Mouse (Mus musculus) MEL (cell line): Measurements from ENCODE around the gene Gm49358. TPM values are rescaled to one million over a fixed set of nuclear protein-coding genes. Genes with fewer than 3 reads are reported as not detected.

Experiments
- DNase-seq: peaks from one replicate; pipeline ENCODE4 v3.0.0; 2011; ENCODE audit warnings: low read depth, low spot score
- H3K27ac ChIP-seq: 2 replicates; pipeline ENCODE4 v1.5.1; 2012; ENCODE audit warnings: low read depth, mild to moderate bottlenecking, control low read depth, low read length, moderate library complexity; ENCODE audit not compliant: control insufficient read depth
- H3K27me3 ChIP-seq, 2 experiments: fragments of 150-350 bp in 1 of 2; sonication (generic) in 1 of 2; 2 replicates each; pipeline ENCODE4 v1.6.1; 2012; ENCODE audit warnings: low read length in 2 of 2, mild to moderate bottlenecking in 2 of 2, improper control_type of control experiment in 1 of 2, moderate library complexity in 1 of 2; ENCODE audit not compliant: insufficient read depth in 2 of 2, control insufficient read depth in 1 of 2
- H3K36me3 ChIP-seq, 2 experiments: 2 replicates each; pipeline ENCODE4 v1.6.1; 2012 to 2014; ENCODE audit warnings: low read length in 2 of 2, improper control_type of control experiment in 1 of 2, inconsistent platforms in 1 of 2, mild to moderate bottlenecking in 1 of 2; ENCODE audit not compliant: insufficient read depth in 2 of 2, control insufficient read depth in 1 of 2
- H3K4me1 ChIP-seq, 2 experiments: fragments of 150-350 bp in 1 of 2; sonication (generic) in 1 of 2; 2 replicates each; pipeline ENCODE4 v1.6.1; 2012; ENCODE audit warnings: low read length in 2 of 2, improper control_type of control experiment in 1 of 2, mild to moderate bottlenecking in 1 of 2; ENCODE audit not compliant: insufficient read depth in 2 of 2, control insufficient read depth in 1 of 2
- H3K4me3 ChIP-seq, 2 experiments: fragments of 150-350 bp in 1 of 2; sonication (generic) in 1 of 2; 2 replicates each; pipeline ENCODE4 v1.5.1; 2012; ENCODE audit warnings: low read depth in 2 of 2, low read length in 2 of 2, mild to moderate bottlenecking in 2 of 2, moderate library complexity in 2 of 2, control low read depth in 1 of 2, improper control_type of control experiment in 1 of 2; ENCODE audit not compliant: control insufficient read depth in 1 of 2, insufficient read depth in 1 of 2
- H3K79me2 ChIP-seq: 2 replicates; pipeline ENCODE4 v1.6.1; 2012; ENCODE audit warnings: mild to moderate bottlenecking, low read length, moderate library complexity; ENCODE audit not compliant: control insufficient read depth, poor library complexity, insufficient read depth
- H3K9ac ChIP-seq: 2 replicates; pipeline ENCODE4 v1.6.1; 2012; ENCODE audit warnings: low read depth, mild to moderate bottlenecking, control low read depth, low read length, moderate library complexity; ENCODE audit not compliant: control insufficient read depth, poor library complexity, severe bottlenecking
- H3K9me3 ChIP-seq: fragments of 150-350 bp; sonication (generic); replicated peaks from 2 replicates; pipeline ENCODE4 v1.6.1; 2012; ENCODE audit warnings: mild to moderate bottlenecking, low read length, improper control_type of control experiment, moderate library complexity; ENCODE audit not compliant: insufficient read depth
- CHD1 ChIP-seq: IDR thresholded peaks from 2 replicates; pipeline ENCODE4 v1.6.1; 2012; ENCODE audit warnings: low read depth, mild to moderate bottlenecking, inconsistent platforms, low read length, improper control_type of control experiment
- CHD2 ChIP-seq: IDR thresholded peaks from 2 replicates; pipeline ENCODE4 v1.6.1; 2011; ENCODE audit warnings: low read length, improper control_type of control experiment
- ELF1 ChIP-seq: IDR thresholded peaks from 2 replicates; pipeline ENCODE4 v1.6.1; 2014; ENCODE audit warnings: low read depth, mild to moderate bottlenecking, inconsistent platforms, low read length, improper control_type of control experiment, moderate library complexity
- ETS1 ChIP-seq: IDR thresholded peaks from 2 replicates; pipeline ENCODE4 v1.6.1; 2012; ENCODE audit warnings: low read depth, mild to moderate bottlenecking, inconsistent platforms, low read length, improper control_type of control experiment, moderate library complexity
- GABPA ChIP-seq: IDR thresholded peaks from 2 replicates; pipeline ENCODE4 v1.6.1; 2012; ENCODE audit warnings: low read depth, mild to moderate bottlenecking, inconsistent platforms, low read length, improper control_type of control experiment, moderate library complexity
- HCFC1 ChIP-seq: IDR thresholded peaks from 2 replicates; pipeline ENCODE4 v1.6.1; 2012; ENCODE audit warnings: low read depth, mild to moderate bottlenecking, inconsistent platforms, low read length, improper control_type of control experiment, moderate library complexity
- KAT2A ChIP-seq: conservative IDR thresholded peaks from 2 replicates; pipeline ENCODE4 v1.6.1; 2012; ENCODE audit warnings: low read depth, low read length, improper control_type of control experiment, inconsistent platforms
- MAFK ChIP-seq: IDR thresholded peaks from 2 replicates; pipeline ENCODE4 v1.6.1; 2011; ENCODE audit warnings: low read depth, mild to moderate bottlenecking, low read length, improper control_type of control experiment, borderline replicate concordance
- MAZ ChIP-seq: IDR thresholded peaks from 2 replicates; pipeline ENCODE4 v1.6.1; 2012; ENCODE audit warnings: low read depth, mild to moderate bottlenecking, inconsistent platforms, low read length, improper control_type of control experiment
- MYC ChIP-seq: IDR thresholded peaks from 2 replicates; pipeline ENCODE4 v1.6.1; 2011; ENCODE audit warnings: low read depth, mild to moderate bottlenecking, low read length, improper control_type of control experiment, moderate library complexity
- NELFE ChIP-seq: IDR thresholded peaks from 2 replicates; pipeline ENCODE4 v1.6.1; 2011; ENCODE audit warnings: low read depth, low read length, improper control_type of control experiment
- POLR2A ChIP-seq, 2 experiments: IDR thresholded peaks; 2 replicates each; pipeline ENCODE4 v1.6.1; 2011 to 2012; ENCODE audit warnings: low read length in 2 of 2, mild to moderate bottlenecking in 2 of 2, control low read depth in 1 of 2, improper control_type of control experiment in 1 of 2, low read depth in 1 of 2, moderate library complexity in 1 of 2; ENCODE audit not compliant: control insufficient read depth in 1 of 2, insufficient read depth in 1 of 2, poor library complexity in 1 of 2
- POLR2AphosphoS2 ChIP-seq: IDR thresholded peaks from 2 replicates; pipeline ENCODE4 v1.6.1; 2011; ENCODE audit warnings: low read length, improper control_type of control experiment
- RCOR1 ChIP-seq: IDR thresholded peaks from 2 replicates; pipeline ENCODE4 v1.6.1; 2012; ENCODE audit warnings: low read depth, mild to moderate bottlenecking, inconsistent platforms, low read length, improper control_type of control experiment
- SMC3 ChIP-seq: IDR thresholded peaks from 2 replicates; pipeline ENCODE4 v1.6.1; 2011; ENCODE audit warnings: low read depth, low read length, improper control_type of control experiment
- TAL1 ChIP-seq: IDR thresholded peaks from 2 replicates; pipeline ENCODE4 v1.6.1; 2012; ENCODE audit warnings: mild to moderate bottlenecking, inconsistent platforms, low read length, moderate library complexity, mixed read lengths
- TBP ChIP-seq: IDR thresholded peaks from 2 replicates; pipeline ENCODE4 v1.8.0; 2011; ENCODE audit warnings: low read depth, low read length, improper control_type of control experiment
- UBTF ChIP-seq: IDR thresholded peaks from 2 replicates; pipeline ENCODE4 v1.6.1; 2012; ENCODE audit warnings: low read depth, mild to moderate bottlenecking, inconsistent platforms, low read length, improper control_type of control experiment, moderate library complexity, borderline replicate concordance; ENCODE audit not compliant: insufficient read depth
- USF1 ChIP-seq: IDR thresholded peaks from 2 replicates; pipeline ENCODE4 v1.6.1; 2014; ENCODE audit warnings: low read depth, mild to moderate bottlenecking, inconsistent platforms, low read length, improper control_type of control experiment, moderate library complexity
- ZC3H11A ChIP-seq: IDR thresholded peaks from 2 replicates; pipeline ENCODE4 v1.6.1; 2012; ENCODE audit warnings: low read depth, mild to moderate bottlenecking, inconsistent platforms, low read length, improper control_type of control experiment
- polyA plus RNA-seq, 2 experiments: library from polyadenylated mRNA; stranded (reverse) in 1 of 2; unstranded in 1 of 2; fragments of >175 nt in 1 of 2; fragments of >200 nt in 1 of 2; gene quantifications; 2 replicates each; pipeline versions ENCODE4 v1.2.1 to v1.2.4; 2012; ENCODE audit warnings: low replicate concordance in 2 of 2, low read depth in 1 of 2; ENCODE audit not compliant: insufficient read length in 2 of 2, insufficient read depth in 1 of 2, missing spikeins in 1 of 2
- total RNA-seq: library from RNA; depleted of rRNA; stranded (reverse); fragments of 300-350 nt; gene quantifications from 2 replicates; pipeline ENCODE4 v1.2.3, GENCODE M21; 2012

Gm49358 gene
- total and polyA plus RNA-seq, 3 experiments = 1.3 TPM; not detected in 2

- H3K4me1 ChIP-seq = no peaks in the 10 kb centered on the region
- no peak for DNase-seq
- peaks cover 1% of the 10 kb centered on the region; the same call in 1 of the 2 replicates for H3K79me2 ChIP-seq
- no peak overlapping the region for H3K27ac ChIP-seq
- TF ChIP-seq SMC3 (no peak), MAFK (no peak), POLR2AphosphoS2 (no peak), UBTF (no peak), CHD2 (no peak), HCFC1 (no peak), NELFE (no peak), MYC (no peak), USF1 (no peak), ETS1 (no peak), KAT2A (no peak)
- TF ChIP-seq, all 39 proteins: peak for 0
- Histone ChIP-seq H3K9me3 (no peaks in the 10 kb centered on the region), H3K36me3 (peaks cover 0 to 12% of the 10 kb centered on the region in 2 experiments; a peak in 2 of 4 replicates), H3K9ac (no peak overlapping the region), H3K4me3 (no peak overlapping the region), H3K27me3 (no peaks in the 10 kb centered on the region)
Measured at GRCm38 (mm10) chr10:86807362-86807761, 43.6 kb downstream of the Gm49358 start.

GRCm38 (mm10) chr10:86808013-86808758 lies 44.4 kb downstream of the Gm49358 start:
- H3K4me1 ChIP-seq = no peaks in the 10 kb centered on the region
- no peaks in the 10 kb centered on the region for H3K27me3 ChIP-seq
- H3K4me3 ChIP-seq = no peak overlapping the region
- no peak overlapping the region for H3K9ac ChIP-seq
- TF ChIP-seq GABPA (no peak), POLR2A (IDR thresholded peaks at IDR 0.05; ENCODE audit: control insufficient read depth in 1 of 2, insufficient read depth in 1 of 2, low read depth in 1 of 2, low read length in 2 of 2, poor library complexity in 1 of 2) (no peak), TBP (no peak), USF1 (no peak), MYC (no peak), MAZ (no peak), ELF1 (no peak), HCFC1 (no peak), ZC3H11A (no peak), TAL1 (no peak), NELFE (no peak), RCOR1 (no peak), CHD1 (no peak)
- H3K27ac ChIP-seq = no peak overlapping the region
- H3K36me3 ChIP-seq = peaks cover 0 to 12% of the 10 kb centered on the region in 2 experiments; a peak in 2 of 4 replicates
- DNase-seq = no peak
- H3K79me2 ChIP-seq = peaks cover 1% of the 10 kb centered on the region; the same call in 1 of the 2 replicates
- no peaks in the 10 kb centered on the region for H3K9me3 ChIP-seq
